Mouse (Mus musculus) olfactory bulb, adult 2 months (tissue): Measurements from ENCODE around the gene Yrdc. TPM values are rescaled to one million over a fixed set of nuclear protein-coding genes. Genes with fewer than 3 reads are reported as not detected.

Experiments
- H3K27ac ChIP-seq: fragments of 200-500 bp; 2 replicates; pipeline ENCODE4 v1.5.1; 2012; ENCODE audit warnings: low read depth, low read length; ENCODE audit not compliant: insufficient read depth
- H3K4me1 ChIP-seq: fragments of 200-500 bp; 2 replicates; pipeline ENCODE4 v1.6.1; 2012; ENCODE audit warnings: low read length; ENCODE audit not compliant: control insufficient read depth, insufficient read depth
- H3K4me3 ChIP-seq: fragments of 200-500 bp; 2 replicates; pipeline ENCODE4 v1.5.1; 2012; ENCODE audit warnings: mild to moderate bottlenecking, low read depth, low read length, moderate library complexity; ENCODE audit not compliant: insufficient read depth
- CTCF ChIP-seq: fragments of 200-500 bp; IDR thresholded peaks from 2 replicates; pipeline ENCODE4 v1.5.1; 2012; ENCODE audit warnings: low read depth, mild to moderate bottlenecking, low read length, moderate library complexity; ENCODE audit not compliant: insufficient read depth
- POLR2A ChIP-seq: fragments of 200-500 bp; IDR thresholded peaks from 2 replicates; pipeline ENCODE4 v1.6.1; 2012; ENCODE audit warnings: mild to moderate bottlenecking, low read depth, low read length, moderate library complexity; ENCODE audit not compliant: insufficient read depth
- WGBS: fragments of 180-500 bp; shearing (Covaris S2); methylation state at CpG from one replicate; pipeline ENCODE4 v1.1.7; 2018; 5-methylcytosine and 5-hydroxymethylcytosine counted together
- polyA plus RNA-seq: library from polyadenylated mRNA; stranded (reverse); fragments of >200 nt; gene quantifications from 2 replicates; pipeline ENCODE4 v1.2.4, GENCODE M21; 2012; ENCODE audit warnings: low replicate concordance; ENCODE audit not compliant: missing spikeins, insufficient read depth, insufficient read length

Gene Yrdc
- polyA plus RNA-seq, 1 experiment: not detected

DNA sequence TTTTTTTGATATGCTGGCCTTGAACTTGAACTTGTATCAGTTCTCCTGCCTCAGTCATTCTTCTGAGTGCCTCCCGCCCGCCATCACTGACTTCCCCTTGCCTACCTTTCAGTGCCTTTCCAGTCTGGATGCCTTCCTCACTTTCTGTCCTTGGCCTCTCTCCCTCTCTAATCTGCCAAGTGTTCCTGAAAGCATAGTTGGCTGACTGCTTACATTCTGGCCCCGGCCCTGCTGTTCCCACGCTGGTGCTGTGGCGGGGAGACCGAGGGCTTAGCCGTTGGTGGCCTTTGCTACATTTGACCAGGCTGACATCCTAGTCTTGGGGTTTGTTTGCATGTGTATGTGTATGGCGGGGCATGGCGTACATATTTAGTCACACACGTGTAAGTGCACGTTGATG lies 34.6 kb upstream of the Yrdc start:
- WGBS: 64% methylated on average over 11 of the region's 11 CpGs
- Histone ChIP-seq H3K27ac (no peak overlapping the region), H3K4me3 (no peak overlapping the region), H3K4me1 (peaks cover 14% of the 10 kb centered on the region)
- no peak for TF ChIP-seq CTCF
- no peak for TF ChIP-seq POLR2A

DNA sequence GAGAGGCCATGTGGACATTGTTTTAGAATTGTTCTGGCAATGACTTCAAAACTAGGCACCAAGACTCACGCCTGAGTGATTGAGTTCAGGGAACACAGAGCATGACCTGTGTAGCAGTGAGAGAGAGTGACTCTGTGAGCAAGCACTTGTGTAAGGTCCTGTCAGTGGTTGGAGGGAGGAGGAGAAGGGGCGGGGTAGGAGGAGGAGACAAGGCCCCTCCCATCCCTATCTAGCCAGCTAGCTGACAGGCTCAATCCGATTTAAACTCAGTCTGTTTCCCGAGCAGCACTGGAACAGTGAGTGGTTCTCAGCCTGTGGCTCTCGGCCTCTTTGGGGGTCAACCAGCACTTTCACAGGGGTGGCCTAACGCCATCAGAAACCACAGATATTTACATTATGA lies 32.7 kb upstream of the Yrdc start:
- Histone ChIP-seq H3K4me3 (no peak overlapping the region), H3K4me1 (peaks cover 10% of the 10 kb centered on the region; the same call in 1 of the 2 replicates), H3K27ac (no peak overlapping the region)
- 45% methylated on average over 6 of the region's 6 CpGs for WGBS
- TF ChIP-seq CTCF (no peak), POLR2A (no peak)

DNA sequence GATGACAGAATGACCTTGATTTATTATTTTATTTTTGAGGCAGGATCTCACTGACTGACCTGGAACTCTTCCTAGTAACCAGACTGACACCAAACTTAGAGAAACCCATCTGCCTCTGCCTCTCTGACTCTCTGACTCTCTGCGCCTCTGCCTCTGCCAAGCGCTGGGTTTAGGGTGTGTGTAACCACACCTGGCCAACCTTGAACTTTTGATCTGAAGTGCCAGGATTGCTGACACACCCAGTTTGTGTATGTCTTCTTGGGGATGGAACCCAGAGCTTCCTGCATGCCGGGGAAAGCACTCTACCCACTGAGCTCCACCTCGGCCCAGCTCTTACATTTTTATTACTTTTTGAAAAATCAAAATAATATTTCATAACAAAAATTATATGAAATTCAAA lies 31.6 kb upstream of the Yrdc start:
- Histone ChIP-seq H3K27ac (no peak overlapping the region), H3K4me3 (no peak overlapping the region), H3K4me1 (peaks cover 10% of the 10 kb centered on the region; the same call in 1 of the 2 replicates)
- TF ChIP-seq POLR2A (no peak), CTCF (no peak)
- WGBS: 95% methylated on average over 4 of the region's 4 CpGs

DNA sequence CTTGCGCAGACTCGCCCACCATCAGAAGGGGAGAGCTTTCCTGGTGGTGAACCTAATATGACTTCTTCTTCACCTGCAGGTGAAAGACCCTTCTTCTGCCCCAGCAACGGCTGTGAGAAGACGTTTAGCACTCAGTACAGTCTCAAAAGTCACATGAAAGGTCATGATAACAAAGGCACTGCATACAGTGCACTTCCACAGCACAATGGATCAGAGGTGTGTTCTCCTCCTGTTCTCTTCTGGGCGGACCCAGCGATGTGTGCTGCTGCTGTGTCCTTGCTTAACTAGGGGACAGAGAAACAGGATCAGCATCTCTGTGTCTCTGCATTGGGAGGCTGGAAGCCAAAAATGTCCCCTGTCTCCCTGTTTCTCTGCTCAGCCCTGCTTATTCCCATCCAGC lies 25.5 kb upstream of the Yrdc start:
- H3K27ac ChIP-seq: no peak overlapping the region
- H3K4me3 ChIP-seq: no peak overlapping the region
- no peaks in the 10 kb centered on the region for H3K4me1 ChIP-seq
- WGBS: 89% methylated on average over 6 of the region's 6 CpGs
- TF ChIP-seq CTCF: no peak
- TF ChIP-seq POLR2A: no peak

DNA sequence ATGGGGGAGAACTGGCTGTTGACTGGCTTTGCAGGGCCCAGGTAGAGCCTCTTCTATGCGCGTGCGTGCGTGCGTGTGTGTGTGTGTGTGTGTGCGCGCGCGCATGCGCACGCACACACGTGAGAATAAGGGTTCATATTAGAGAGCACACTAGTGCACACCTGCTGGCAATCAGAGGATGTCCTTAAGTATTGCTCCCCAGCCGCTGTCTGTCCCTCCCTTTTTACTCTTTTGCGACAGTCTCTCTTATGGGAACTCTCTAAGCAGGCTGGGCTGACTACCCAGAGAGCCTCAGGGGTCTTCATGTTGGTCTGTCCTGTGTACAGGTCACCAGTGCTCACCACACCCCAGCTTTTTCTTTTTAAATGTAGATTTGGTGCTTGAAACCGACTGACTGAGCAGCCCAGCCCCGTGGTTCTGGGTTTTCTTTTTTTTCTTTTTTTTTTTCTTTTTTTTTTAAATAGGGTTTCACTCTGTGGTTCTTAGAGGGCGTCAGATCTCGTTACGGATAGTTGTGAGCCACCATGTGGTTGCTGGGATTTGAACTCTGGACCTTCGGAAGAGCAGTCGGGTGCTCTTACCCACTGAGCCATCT lies 25.0 kb upstream of the Yrdc start:
- H3K4me3 ChIP-seq: no peak overlapping the region
- no peak overlapping the region for H3K27ac ChIP-seq
- WGBS: 96% methylated on average over 21 of the region's 21 CpGs
- no peaks in the 10 kb centered on the region for H3K4me1 ChIP-seq
- TF ChIP-seq POLR2A: no peak
- no peak for TF ChIP-seq CTCF

DNA sequence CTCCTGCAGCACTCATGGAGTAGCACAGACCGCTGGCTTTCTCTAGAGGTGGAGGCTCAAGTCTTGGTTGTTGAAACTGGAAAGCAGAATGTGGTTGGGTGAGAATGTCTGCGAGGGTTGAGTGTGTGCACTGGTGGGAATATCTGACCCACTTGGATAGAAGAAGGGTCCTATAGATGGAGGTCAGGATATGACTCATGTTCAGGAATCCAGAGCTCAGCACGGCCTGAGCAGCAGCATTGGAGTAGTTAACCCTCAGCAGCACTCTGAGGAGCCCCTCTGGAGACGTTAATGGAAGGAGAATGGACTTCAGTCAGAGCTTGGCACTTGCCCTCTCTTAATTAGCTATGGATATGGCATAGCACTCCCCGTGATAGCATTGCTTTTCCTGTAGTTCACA lies 20.8 kb upstream of the Yrdc start:
- WGBS: 69% methylated on average over 5 of the region's 5 CpGs
- Histone ChIP-seq H3K4me1 (peaks cover 3% of the 10 kb centered on the region), H3K27ac (no peak overlapping the region), H3K4me3 (no peak overlapping the region)
- TF ChIP-seq POLR2A (no peak), CTCF (no peak)

DNA sequence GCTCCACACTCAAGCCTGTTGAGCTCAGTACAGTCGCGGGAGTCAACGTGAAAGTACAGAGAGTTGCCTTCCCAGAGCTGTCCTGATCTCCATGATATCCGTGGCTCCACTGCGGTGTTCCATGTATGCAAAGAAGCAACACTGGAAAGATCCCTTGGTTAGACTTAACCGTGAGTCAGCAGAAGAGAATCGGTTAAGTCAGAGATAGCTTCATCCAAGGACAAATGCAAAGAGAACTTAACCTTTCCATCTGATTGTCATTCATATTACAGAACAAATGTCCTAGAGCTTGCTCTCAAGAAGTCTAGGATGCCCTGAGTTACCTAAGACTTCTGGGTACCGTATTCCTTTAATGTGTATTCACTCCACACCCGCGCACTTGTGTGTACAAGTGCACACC lies 17.7 kb upstream of the Yrdc start:
- 94% methylated on average over 10 of the region's 10 CpGs for WGBS

DNA sequence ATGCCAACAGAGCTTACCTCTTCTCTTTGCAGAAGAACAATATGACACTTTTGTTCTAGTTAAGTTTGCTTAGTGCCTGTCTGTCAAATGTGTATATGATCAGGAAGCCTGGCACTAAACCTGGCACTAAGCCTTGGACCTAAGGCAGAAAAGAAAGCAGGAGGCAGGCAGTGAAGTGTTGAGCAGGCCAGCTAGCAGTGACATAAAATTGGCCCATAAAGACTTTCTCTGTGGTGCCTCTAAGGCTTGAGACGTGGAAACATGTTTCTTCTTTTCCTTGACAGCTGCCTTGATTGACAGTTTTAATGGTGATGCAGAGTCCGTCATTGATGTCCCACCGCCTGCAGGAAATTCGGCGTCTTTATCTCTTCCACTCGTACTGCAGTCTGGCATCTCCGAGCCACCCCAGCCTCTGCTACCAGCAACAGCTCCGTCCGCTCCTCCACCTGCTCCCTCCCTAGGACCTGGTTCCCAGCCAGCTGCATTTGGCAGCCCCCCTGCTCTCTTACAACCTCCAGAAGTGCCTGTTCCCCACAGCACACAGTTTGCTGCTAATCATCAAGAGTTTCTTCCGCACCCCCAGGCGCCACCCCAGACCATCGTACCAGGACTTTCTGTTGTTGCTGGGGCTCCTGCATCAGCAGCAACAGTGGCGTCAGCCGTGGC lies 12.3 kb upstream of the Yrdc start:
- Histone ChIP-seq H3K27ac (no peak overlapping the region), H3K4me1 (peaks cover 4% of the 10 kb centered on the region), H3K4me3 (no peak overlapping the region)
- TF ChIP-seq CTCF: no peak
- TF ChIP-seq POLR2A: no peak
- 58% methylated on average over 14 of the region's 14 CpGs for WGBS

More for the DNA sequence above, 17.7 kb upstream of the Yrdc start:
- no peak overlapping the region for H3K4me3 ChIP-seq
- H3K27ac ChIP-seq: no peak overlapping the region
- TF ChIP-seq CTCF: no peak
- no peak for TF ChIP-seq POLR2A
- H3K4me1 ChIP-seq: peaks cover 4% of the 10 kb centered on the region

DNA sequence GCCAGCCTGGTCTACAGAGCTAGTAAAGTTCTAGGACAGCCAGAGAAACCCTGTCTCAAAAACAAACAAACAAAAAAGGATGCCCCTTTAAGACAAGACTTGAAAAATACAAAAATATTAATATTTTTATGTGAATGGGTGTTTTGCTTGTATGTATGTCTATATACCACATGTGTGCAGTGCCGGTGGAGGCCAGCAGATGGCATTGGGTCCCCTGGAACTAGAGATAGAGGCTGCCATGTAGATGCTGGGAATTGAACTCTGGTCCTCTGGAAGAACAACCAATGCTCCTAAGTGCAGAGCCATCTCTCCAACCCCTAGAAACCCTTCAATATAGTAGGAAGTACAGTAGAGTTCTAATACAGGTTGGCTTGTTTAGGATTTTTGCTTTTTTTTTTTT lies 9.5 kb upstream of the Yrdc start:
- TF ChIP-seq CTCF (no peak), POLR2A (no peak)
- 98% methylated on average over 1 of the region's 1 CpGs for WGBS
- H3K4me1 ChIP-seq: 0 out of 2 replicates have a peak, but pooled peaks cover 2% of the 10 kb centered on the region
- no peak overlapping the region for H3K4me3 ChIP-seq
- no peak overlapping the region for H3K27ac ChIP-seq

DNA sequence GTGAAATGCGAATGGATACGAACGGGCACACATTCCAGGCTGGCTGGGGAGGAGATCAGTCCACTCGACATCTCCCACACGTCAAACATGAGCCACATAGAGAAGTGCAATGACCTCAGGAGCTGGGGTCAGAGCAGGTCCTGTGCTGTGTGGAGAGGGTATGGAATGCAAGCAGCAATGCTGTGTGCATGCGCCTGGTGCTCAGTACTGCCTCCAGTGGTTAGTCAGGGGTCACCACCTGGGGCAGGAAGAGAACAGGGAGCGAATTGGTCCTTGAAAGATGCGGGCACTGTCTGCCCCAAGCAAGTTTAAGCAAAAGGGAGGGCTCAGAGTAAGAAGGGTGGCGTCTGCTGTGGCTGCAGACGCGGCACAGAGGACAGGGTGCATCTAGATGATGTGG lies 7.0 kb upstream of the Yrdc start:
- 61% methylated on average over 11 of the region's 11 CpGs for WGBS
- no peak overlapping the region for H3K4me3 ChIP-seq
- no peak overlapping the region for H3K27ac ChIP-seq
- H3K4me1 ChIP-seq: 0 out of 2 replicates have a peak, but pooled peaks cover 6% of the 10 kb centered on the region
- TF ChIP-seq CTCF: peak; percentile 49; the same call in 1 of the 2 replicates
- no peak for TF ChIP-seq POLR2A
